Mouse (Mus musculus) cerebellum, adult 11-12 months (tissue): ENCODE results near the gene Selenoh.

Experiments
- DNase-seq: peaks from one replicate; pipeline ENCODE4 v3.0.0; 2022

Gene Selenoh

DNA sequence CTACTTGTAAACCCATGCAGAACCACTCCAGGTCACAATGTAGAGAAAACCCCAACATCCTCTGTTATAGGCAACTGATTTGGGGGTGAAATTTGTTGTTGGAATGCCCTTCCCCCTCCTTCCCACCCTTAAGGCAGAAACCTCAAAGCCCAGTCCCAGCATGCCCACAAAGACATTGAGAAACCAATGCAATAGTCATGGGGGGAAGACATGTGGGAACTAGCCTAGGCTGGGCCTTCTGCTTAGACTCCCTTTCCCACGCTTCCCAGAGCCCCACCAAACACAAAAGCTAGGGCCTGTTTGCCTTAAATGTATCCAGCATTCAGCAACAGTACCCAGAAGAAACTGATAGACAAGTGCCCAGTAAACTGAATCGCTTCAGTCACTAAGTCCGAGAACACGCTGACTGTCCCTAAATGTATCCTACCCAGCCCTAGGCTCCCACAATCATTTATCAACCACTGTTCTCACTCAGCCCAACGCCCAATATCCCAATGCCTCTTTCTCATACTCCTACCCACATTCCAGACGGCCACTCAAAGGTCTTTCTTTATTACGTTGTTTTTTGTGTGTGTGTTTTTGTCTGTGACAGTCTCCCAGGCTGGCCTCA is 44.1 kb downstream of the Selenoh start:
- no peak for DNase-seq

- DNase-seq = no peak
Measured at GRCm38 (mm10) chr2:84624201-84624600, 46.4 kb downstream of the Selenoh start.

DNA sequence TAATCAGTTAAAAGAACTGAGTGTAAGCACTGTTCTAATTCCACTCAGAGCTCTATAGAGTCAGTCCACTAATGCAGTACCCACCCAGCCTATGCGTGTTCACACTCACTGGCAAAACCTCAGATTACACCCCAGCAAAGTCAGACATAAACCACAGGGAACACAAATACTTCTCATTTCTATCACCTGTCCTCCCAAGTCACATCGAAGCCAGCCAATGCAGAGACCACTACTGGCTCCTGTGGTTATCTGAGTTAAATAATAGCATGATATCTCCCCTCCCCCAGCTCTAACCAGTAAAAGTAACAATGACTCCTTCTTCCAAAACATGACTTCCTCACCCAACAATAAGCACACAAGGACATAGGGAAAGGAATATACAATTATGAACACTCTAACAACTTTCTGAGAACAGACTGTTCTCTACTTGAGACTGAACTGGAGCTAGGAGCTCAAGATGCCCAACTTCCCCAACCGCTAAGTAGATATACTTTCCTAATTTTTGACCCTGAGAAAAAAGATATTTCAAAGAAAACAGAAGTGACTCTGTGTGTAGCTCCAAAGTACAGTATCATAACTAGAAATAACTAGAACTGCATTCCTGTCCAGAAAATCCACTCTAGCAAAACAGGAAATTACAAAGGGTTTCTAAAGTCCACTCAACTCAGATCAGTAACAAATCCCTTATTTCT is 47.0 kb downstream of the Selenoh start:
- no peak for DNase-seq

- no peak for DNase-seq
Measured at GRCm38 (mm10) chr2:84622668-84623067, 47.9 kb downstream of the Selenoh start.

- DNase-seq = no peak
Measured at GRCm38 (mm10) chr2:84619646-84620340, 50.8 kb downstream of the Selenoh start.
